Mouse (Mus musculus) liver, embryonic 13.5 days (tissue): ENCODE measurements around the gene Krit1. TPM values are rescaled to one million over a fixed set of nuclear protein-coding genes. Genes with fewer than 3 reads are reported as not detected.
"Not testable (repeated sequence)": the region's sequence is repeated elsewhere in the genome, so short reads cannot be mapped to it uniquely, and the experiment has no call there.

Source experiments
- ATAC-seq: fragments of 200-750 bp; cut with Nextera tagmentation; 2 replicates; pipeline ENCODE4 v1.8.0; 2017; ENCODE audit warnings: low read depth, mild to moderate bottlenecking, moderate number of reproducible peaks, moderate library complexity
- DNase-seq: peaks from one replicate; pipeline ENCODE4 v3.0.0; 2022
- H3K27ac ChIP-seq: fragments of 300-500 bp; sonication (generic); 2 replicates; pipeline ENCODE4 v1.5.1; 2015; ENCODE audit warnings: moderate library complexity, mild to moderate bottlenecking, inconsistent platforms
- H3K27me3 ChIP-seq: fragments of 300-500 bp; sonication (generic); 2 replicates; pipeline ENCODE4 v1.6.1; 2015; ENCODE audit warnings: mild to moderate bottlenecking, inconsistent platforms
- H3K36me3 ChIP-seq: fragments of 300-500 bp; sonication (generic); 2 replicates; pipeline ENCODE4 v1.6.1; 2015; ENCODE audit warnings: mild to moderate bottlenecking, inconsistent platforms
- H3K4me1 ChIP-seq: fragments of 300-500 bp; sonication (generic); replicated peaks from 2 replicates; pipeline ENCODE4 v1.6.1; 2015; ENCODE audit warnings: inconsistent platforms
- H3K4me2 ChIP-seq: fragments of 300-500 bp; sonication (generic); 2 replicates; pipeline ENCODE4 v1.6.1; 2015; ENCODE audit warnings: inconsistent platforms, mild to moderate bottlenecking, moderate library complexity
- H3K4me3 ChIP-seq: fragments of 300-500 bp; sonication (generic); replicated peaks from 2 replicates; pipeline ENCODE4 v1.5.1; 2015; ENCODE audit warnings: mild to moderate bottlenecking, inconsistent platforms
- H3K9ac ChIP-seq: fragments of 300-500 bp; sonication (generic); 2 replicates; pipeline ENCODE4 v1.6.1; 2015; ENCODE audit warnings: mild to moderate bottlenecking, inconsistent platforms
- H3K9me3 ChIP-seq: fragments of 300-500 bp; sonication (generic); replicated peaks from 2 replicates; pipeline ENCODE4 v1.6.1; 2016; ENCODE audit warnings: inconsistent platforms
- WGBS: fragments of 180-500 bp; shearing (Covaris S2); methylation state at CpG from one replicate; pipeline ENCODE4 v1.1.7; 2015; ENCODE audit not compliant: insufficient replicate concordance; 5-methylcytosine and 5-hydroxymethylcytosine counted together
- polyA plus RNA-seq: library from polyadenylated mRNA; unstranded; fragments of >200 nt; fragmentation: Nextera tagmentation; extraction: Ambion mirVana; gene quantifications from 2 replicates; pipeline ENCODE4 v1.2.1, GENCODE M21; 2015

Krit1 gene
- 22.9 and 30.5 TPM in 2 replicates for polyA plus RNA-seq

DNA sequence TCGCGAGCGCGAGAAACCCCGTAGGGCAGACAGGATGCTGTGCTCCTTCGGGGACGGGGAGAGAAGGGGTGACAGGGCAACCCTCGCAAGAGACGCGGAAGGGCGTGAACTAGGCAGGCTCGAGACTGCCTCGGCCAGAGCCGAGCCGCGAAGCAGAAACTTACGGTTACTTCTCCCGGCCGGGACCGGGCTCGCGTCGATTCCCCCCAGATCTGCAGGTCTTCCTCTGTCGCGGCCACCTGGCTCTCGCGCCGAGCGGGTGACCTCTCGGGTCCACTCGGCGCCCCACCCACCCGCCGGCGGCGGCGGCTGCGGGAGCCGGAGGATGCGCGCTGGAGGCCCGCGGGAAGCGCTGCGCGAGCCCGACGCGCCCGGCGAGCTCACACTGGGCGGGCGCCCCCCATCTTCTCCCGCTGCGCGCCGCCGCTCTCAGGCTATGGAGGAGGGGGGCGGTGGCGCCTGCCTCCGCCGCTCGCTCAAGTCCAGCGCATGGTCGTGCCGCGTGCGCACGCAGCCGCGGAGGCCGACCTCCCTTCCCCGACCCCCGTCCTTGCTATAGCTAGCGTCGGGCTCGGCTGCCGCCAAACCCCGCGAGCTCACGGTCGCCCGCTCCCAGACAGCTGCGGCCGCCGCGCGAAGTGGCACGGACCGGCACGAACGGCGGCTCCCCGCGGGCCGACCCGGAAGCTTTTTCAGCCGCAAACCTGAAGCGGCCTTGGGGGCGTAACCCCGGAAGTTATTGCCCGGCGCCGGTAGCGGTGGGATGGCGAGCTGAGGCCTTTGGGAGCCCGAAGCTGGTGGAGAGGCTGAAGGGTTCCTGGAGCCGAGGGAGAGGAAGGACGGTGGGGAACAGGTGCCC lies at the start of gene Krit1, which contains the start of gene Ankib1:
Gene Krit1, plus strand, starts transcription at position 752 of the 859 bp plus-strand sequence.
Gene Ankib1, minus strand, starts transcription at position 493 of the 859 bp plus-strand sequence.
- Histone ChIP-seq H3K27ac (peak within 1 kb of the TSS; percentile 97), H3K36me3 (0 out of 2 replicates have a peak, but pooled peaks cover 3% of the 10 kb centered on the region), H3K4me2 (peak within 1 kb of the TSS; percentile 92), H3K4me1 (peaks cover 42% of the 10 kb centered on the region), H3K27me3 (no peaks in the 10 kb centered on the region), H3K9ac (peak within 1 kb of the TSS; percentile 88), H3K4me3 (peak within 1 kb of the TSS; percentile 86), H3K9me3 (no peaks in the 10 kb centered on the region)
- DNase-seq (peak; percentile 82), ATAC-seq (peak; percentile 86)
- under 1% methylated on average over 107 of the region's 109 CpGs for WGBS

- no peak overlapping the region for H3K27ac ChIP-seq
- H3K9me3 ChIP-seq: no peaks in the 10 kb centered on the region
- H3K4me2 ChIP-seq: no peak overlapping the region
- H3K36me3 ChIP-seq: peaks cover 13% of the 10 kb centered on the region
- H3K27me3 ChIP-seq: no peaks in the 10 kb centered on the region
- WGBS: 84% methylated on average over 3 of the region's 3 CpGs
- H3K9ac ChIP-seq: no peak overlapping the region
- H3K4me3 ChIP-seq: no peak overlapping the region
- H3K4me1 ChIP-seq: 0 out of 2 replicates have a peak, but pooled peaks cover 2% of the 10 kb centered on the region
- DNase-seq: no peak
- no peak for ATAC-seq
Observed at GRCm38 (mm10) chr5:3771512-3771911, 31.5 kb upstream of the Krit1 start.

DNA sequence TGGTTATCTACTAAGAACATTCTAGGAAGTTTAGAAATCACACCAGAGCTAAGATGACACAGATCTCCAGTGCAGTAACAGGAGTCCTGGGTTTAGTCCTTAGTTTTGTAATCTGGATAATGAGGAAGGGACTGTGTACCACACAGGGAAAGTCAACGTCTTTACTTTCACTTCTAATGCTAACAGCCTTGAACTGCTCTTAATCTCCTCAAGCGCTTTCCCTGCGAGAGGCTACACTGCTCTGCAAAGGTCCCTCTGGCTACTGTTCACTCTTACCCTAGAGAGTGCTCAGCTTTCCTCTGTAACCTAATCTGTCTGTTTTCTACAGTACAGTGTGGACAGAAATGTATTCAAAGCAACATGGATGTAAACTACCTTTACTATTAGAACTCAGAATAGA lies 31.0 kb upstream of the Krit1 start:
- Histone ChIP-seq H3K36me3 (peaks cover 8% of the 10 kb centered on the region; the same call in 1 of the 2 replicates), H3K4me2 (no peak overlapping the region), H3K4me3 (no peak overlapping the region), H3K9ac (no peak overlapping the region), H3K27ac (no peak overlapping the region), H3K9me3 (no peaks in the 10 kb centered on the region), H3K4me1 (0 out of 2 replicates have a peak, but pooled peaks cover 2% of the 10 kb centered on the region), H3K27me3 (no peaks in the 10 kb centered on the region)
- DNase-seq (no peak), ATAC-seq (no peak)
- 67% methylated on average over 3 of the region's 3 CpGs for WGBS

DNA sequence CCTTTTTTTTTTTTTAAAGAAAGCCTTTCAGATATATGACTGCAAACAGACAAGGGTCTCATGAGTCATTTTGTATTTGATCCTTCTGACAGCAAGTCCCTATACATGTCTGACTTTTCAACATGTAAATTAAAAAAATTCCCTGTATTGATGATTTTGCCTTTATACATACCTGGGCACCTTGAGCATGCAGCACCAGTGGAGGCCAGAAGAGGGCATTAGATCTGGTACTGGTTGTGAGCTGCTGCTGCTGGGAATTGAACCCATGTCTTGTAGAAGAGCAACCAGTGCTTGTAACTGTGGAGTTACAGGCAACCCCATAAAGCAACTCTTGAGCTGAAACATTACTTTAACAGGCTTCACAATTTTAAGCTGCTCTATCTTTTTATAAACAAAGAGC lies 20.3 kb upstream of the Krit1 start:
- no peaks in the 10 kb centered on the region for H3K9me3 ChIP-seq
- DNase-seq (no peak), ATAC-seq (no peak)
- no peaks in the 10 kb centered on the region for H3K27me3 ChIP-seq
- H3K9ac ChIP-seq: no peak overlapping the region
- no peak overlapping the region for H3K4me2 ChIP-seq
- no peak overlapping the region for H3K27ac ChIP-seq
- peaks cover 10% of the 10 kb centered on the region for H3K4me1 ChIP-seq
- no peaks in the 10 kb centered on the region for H3K36me3 ChIP-seq
- no peak overlapping the region for H3K4me3 ChIP-seq

GRCm38 (mm10) chr5:3783947-3784681 lies 18.9 kb upstream of the Krit1 start:
- peaks cover 10% of the 10 kb centered on the region for H3K4me1 ChIP-seq
- ATAC-seq (peak; percentile 48; the same call in 1 of the 2 replicates), DNase-seq (no peak)
- no peak overlapping the region for H3K4me2 ChIP-seq
- no peak overlapping the region for H3K27ac ChIP-seq
- 49% methylated on average over 2 of the region's 2 CpGs for WGBS
- H3K9ac ChIP-seq: no peak overlapping the region
- H3K4me3 ChIP-seq: no peak overlapping the region
- no peaks in the 10 kb centered on the region for H3K27me3 ChIP-seq
- no peaks in the 10 kb centered on the region for H3K9me3 ChIP-seq
- H3K36me3 ChIP-seq: no peaks in the 10 kb centered on the region

- Histone ChIP-seq H3K4me1 (peaks cover 10% of the 10 kb centered on the region), H3K9ac (no peak overlapping the region), H3K4me2 (no peak overlapping the region), H3K36me3 (no peaks in the 10 kb centered on the region), H3K27ac (no peak overlapping the region), H3K9me3 (no peaks in the 10 kb centered on the region), H3K27me3 (no peaks in the 10 kb centered on the region), H3K4me3 (no peak overlapping the region)
- DNase-seq (no peak), ATAC-seq (no peak)
- 63% methylated on average over 1 of the region's 1 CpGs for WGBS
Observed at GRCm38 (mm10) chr5:3784751-3785496, 18.1 kb upstream of the Krit1 start.

- no peak for DNase-seq
- Histone ChIP-seq H3K4me2 (no peak overlapping the region), H3K36me3 (no peaks in the 10 kb centered on the region)
Observed at GRCm38 (mm10) chr5:3787548-3787947, 15.4 kb upstream of the Krit1 start.

GRCm38 (mm10) chr5:3791048-3791447 lies 11.9 kb upstream of the Krit1 start:
- Histone ChIP-seq H3K27me3 (no peaks in the 10 kb centered on the region), H3K4me2 (no peak overlapping the region), H3K27ac (no peak overlapping the region), H3K4me1 (peaks cover 8% of the 10 kb centered on the region), H3K36me3 (no peaks in the 10 kb centered on the region), H3K9ac (no peak overlapping the region), H3K9me3 (no peaks in the 10 kb centered on the region), H3K4me3 (no peak overlapping the region)
- ATAC-seq: no peak
- no peak for DNase-seq

More at GRCm38 (mm10) chr5:3787548-3787947, 15.4 kb upstream of the Krit1 start:
- Histone ChIP-seq H3K27me3 (no peaks in the 10 kb centered on the region), H3K27ac (no peak overlapping the region), H3K9me3 (no peaks in the 10 kb centered on the region), H3K4me1 (peaks cover 18% of the 10 kb centered on the region), H3K4me3 (no peak overlapping the region), H3K9ac (no peak overlapping the region)
- 75% methylated on average over 4 of the region's 4 CpGs for WGBS
- ATAC-seq: no peak

- not testable (repeated sequence) for ATAC-seq, H3K9me3 ChIP-seq, H3K27ac ChIP-seq, H3K36me3 ChIP-seq, H3K27me3 ChIP-seq, H3K4me2 ChIP-seq, H3K4me3 ChIP-seq, H3K9ac ChIP-seq, DNase-seq
- 83% methylated on average over 2 of the region's 2 CpGs for WGBS
- peaks cover 36% of the 10 kb centered on the region for H3K4me1 ChIP-seq
Observed at GRCm38 (mm10) chr5:3797101-3797500, 5.9 kb upstream of the Krit1 start.

GRCm38 (mm10) chr5:3798656-3799055 lies 4.3 kb upstream of the Krit1 start:
- H3K4me1 ChIP-seq: peaks cover 37% of the 10 kb centered on the region
- not testable (repeated sequence) for H3K4me3 ChIP-seq, DNase-seq, H3K27me3 ChIP-seq, H3K27ac ChIP-seq, H3K9me3 ChIP-seq, H3K4me2 ChIP-seq, H3K36me3 ChIP-seq, ATAC-seq, H3K9ac ChIP-seq

GRCm38 (mm10) chr5:3800041-3800440 lies 2.9 kb upstream of the Krit1 start:
- Histone ChIP-seq H3K9me3 (no peaks in the 10 kb centered on the region), H3K9ac (no peak overlapping the region), H3K27me3 (no peaks in the 10 kb centered on the region), H3K36me3 (no peaks in the 10 kb centered on the region), H3K4me3 (no peak overlapping the region), H3K4me1 (peaks cover 40% of the 10 kb centered on the region), H3K27ac (no peak overlapping the region), H3K4me2 (no peak overlapping the region)
- DNase-seq: no peak
- ATAC-seq: no peak
- WGBS: 73% methylated on average over 1 of the region's 1 CpGs
